Mouse (Mus musculus) left cerebral cortex, postnatal 36 days (tissue): ENCODE measurements around the gene Xpot. TPM values are rescaled to one million over a fixed set of nuclear protein-coding genes. Genes with fewer than 3 reads are reported as not detected.

Experiments used
- DNase-seq, 2 experiments: peaks; one replicate each; pipeline ENCODE4 v3.0.0; 2021 to 2022; ENCODE audit warnings: low spot score in 2 of 2, mixed read lengths in 1 of 2
- intact Hi-C: fragments of 180-260 bp; cut with DNase I; formaldehyde crosslinking; loops from one replicate; pipeline ENCODE4 v1.15.1; 2025
- total RNA-seq, 2 experiments: library from RNA; stranded (reverse); gene quantifications; 2 replicates each; pipeline ENCODE4 v1.2.3; 2021

The Xpot gene
- total RNA-seq, 2 experiments from 2014 or later, result 69.8 to 70.9 TPM

DNA sequence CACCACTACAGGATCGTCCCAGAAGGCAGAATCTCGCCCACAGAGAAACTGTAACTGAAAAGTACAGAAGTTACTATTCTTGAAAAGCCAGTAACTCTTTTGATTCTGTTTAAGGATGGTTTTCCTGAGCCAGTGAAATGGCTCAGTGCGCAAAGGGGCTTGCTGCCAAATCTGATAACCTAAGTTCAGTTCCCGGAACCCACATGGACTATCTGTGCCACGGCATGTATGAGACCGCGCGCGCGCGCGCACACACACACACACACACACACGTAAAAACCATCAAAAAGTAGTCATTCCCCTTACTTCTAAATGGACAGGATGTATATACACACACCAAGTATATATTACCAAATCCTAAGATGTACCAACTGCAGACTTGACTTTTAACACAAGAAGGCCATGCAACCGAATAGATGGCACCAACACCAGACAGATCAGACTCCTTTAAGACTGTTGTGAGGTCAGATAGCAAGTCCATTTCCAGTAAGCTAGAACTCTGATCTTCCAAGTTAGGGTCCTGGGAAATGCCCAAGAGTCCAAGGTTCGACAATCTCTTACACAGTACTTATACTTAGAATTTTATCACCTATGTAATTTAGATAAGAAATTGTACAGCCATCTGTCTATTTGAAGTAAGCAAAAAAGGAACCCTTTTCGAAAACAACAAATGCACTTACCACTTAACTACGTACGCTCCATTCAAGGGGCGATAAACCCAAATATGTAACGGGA is 40.9 kb downstream of the Xpot start:
- no peak for DNase-seq
- intact Hi-C loops, result loop anchor here (5.0 kb wide), 1 partner anchor 42 kb away; the partner anchor contains the start of gene Xpot

DNA sequence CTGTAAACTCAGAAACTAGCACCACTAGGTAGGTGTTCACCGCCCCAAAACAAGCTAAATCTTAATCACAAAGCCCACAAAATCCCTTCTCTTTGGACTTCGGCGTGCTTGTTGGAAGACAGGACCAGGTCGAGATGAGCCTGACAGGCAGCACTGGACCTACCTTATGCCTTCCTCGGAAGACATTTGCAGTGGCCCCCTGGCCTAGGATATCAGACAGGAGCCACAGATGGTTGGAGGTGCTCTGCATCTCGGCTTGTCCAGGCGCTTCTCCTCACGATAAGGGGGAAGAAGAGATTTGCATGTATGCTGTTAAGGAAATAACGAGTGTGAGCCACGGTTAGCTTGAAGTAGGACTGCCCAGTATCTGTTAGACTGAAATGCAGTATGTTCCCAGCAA is 42.1 kb downstream of the Xpot start:
- intact Hi-C loops, result no loop called here
- DNase-seq, result no peak

DNA sequence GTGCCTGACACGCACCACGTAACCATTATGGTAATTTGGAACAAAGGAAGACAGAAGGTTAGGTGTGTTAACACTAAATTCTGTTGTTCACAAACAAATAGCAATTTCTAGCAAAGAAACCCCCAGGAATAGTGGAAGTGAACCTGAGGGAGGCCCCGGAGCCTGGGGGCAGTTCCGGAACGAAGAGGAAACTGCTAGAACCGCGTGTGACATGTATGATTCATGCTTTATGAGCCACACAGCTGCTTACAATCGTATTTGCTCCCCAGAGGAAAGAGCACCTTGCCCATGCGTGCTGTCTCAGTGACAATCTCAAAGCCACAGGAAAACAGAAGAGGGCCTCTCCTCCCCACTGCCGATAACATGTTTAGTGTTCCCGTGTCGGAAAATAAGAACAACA is 43.1 kb downstream of the Xpot start:
- intact Hi-C loops, result no loop called here
- DNase-seq, result no peak

DNA sequence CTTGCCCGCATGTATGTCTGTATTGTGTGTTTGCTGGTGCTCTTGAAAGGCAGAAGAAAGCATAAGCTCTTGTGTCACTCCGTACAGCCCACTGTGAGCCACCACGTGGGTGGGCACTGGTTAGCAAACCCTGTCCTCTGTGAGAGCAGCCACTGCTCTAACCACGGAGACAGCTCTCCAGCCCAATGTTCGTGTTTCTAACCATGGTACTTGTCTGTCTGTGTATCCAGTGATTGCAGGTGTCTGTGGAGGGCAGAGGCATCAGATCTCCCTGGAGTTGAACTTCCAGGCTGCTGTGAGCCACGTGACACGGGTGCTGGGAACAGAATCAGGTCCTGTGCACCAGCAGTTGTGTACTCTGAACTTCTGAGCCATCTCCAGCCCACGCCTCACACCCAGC is 43.8 kb downstream of the Xpot start:
- intact Hi-C loops, result no loop called here
- DNase-seq, result no peak

DNA sequence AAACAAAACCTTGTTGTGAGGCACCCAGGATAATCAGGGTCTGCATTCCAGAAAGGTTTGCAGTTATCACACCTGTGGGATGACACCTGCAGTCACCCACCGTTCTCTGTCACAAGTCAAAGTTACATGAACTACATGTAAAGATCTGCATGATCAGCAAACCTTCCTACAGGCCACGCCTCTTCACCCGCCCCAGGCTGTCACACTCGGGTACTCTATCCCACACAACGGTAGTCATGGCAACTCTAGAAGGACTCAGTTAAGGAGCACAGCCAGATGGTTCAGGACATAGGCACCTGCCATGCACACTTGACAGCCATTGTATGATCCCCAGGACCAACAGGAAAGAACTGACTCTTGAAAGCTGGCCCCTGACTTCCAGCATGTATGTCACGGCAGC is 44.7 kb downstream of the Xpot start:
- DNase-seq, result no peak
- intact Hi-C loops, result no loop called here

DNA sequence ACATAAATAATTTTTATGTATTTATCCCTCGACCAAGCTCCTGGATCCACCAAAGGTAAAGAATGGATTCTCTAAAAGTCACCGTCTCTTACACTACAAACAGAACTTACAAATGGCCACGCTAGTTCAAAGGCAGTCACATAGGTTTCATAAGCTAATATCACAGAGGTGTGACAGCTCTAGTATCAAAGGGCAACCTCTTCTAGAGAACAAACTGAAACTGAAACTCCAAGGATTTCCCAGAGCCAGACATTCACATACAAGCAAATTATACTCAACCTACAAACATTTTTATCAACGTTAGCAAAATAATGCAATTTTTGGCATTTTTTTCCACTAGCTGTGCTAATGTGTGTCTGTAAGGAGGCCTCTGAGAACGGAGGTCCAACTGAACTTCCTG is 45.8 kb downstream of the Xpot start:
- no peak for DNase-seq
- intact Hi-C loops, result no loop called here

DNA sequence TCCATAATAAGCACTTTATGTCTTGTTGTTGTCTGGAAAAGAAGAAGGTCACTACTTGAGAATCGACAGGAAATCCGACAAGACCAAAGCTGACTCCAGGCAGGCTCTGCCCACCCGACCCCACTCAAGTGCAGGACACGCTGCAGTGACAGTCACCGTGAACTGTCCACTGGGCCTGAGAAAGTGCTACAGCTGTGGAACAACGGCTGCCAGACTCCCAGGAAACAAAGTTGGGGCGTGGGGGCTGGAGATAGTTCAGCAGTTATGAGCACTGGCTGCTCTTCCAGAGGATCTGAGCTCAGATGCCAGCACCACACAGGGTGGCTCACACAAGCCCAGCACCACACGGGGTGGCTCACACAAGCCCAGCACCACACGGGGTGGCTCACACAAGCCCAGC is 49.8 kb downstream of the Xpot start:
- DNase-seq, result no peak
- intact Hi-C loops, result no loop called here

DNA sequence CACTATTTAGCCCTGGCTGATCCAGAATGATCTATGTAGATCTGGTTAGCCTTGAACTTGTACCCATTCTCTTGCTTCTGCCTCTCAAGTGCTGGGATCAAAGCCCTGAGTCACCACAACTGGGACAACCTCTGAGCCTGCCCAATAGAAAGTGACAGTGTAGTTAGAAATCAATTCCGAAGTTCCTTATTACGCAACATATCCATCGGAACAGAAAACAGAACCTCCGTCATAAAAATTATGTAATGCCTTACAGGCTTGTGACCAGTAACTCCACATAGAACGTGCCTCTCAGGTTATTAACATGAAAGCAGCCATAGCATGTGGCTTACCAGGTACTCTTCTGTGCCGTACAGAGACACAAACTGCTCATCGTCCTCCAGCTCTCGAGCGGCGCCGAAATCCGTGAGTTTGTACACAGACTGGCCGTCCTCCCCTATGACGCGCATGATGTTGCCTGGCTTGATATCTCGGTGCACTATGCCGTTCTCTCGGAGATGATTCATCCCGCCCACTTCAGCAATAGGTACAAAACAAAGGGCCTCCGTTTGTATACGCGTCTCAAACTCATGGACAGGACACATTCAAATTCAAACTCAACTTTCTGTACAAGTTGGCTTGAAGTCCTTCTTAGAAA is 54.5 kb downstream of the Xpot start:
- intact Hi-C loops, result no loop called here
- DNase-seq, result no peak

DNA sequence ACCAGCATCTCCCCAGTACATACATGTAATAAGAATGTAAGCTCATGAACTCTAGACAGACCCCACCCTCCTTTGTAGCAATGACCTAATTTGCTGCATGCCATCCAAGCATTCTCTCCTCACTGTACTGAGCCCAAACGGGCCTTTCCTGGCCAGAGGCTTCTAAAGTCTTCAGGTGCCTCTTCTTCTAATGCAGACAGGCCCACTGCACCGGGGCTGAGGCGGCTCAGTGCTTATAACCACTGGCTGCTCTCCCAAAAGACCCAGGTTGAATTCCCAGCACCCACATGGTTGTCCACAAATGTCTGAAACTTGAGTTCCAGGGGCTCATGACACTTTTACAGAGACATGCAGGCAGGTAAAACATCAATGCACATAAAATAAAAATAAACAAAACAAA is 55.1 kb downstream of the Xpot start:
- intact Hi-C loops, result no loop called here
- DNase-seq, result no peak

DNA sequence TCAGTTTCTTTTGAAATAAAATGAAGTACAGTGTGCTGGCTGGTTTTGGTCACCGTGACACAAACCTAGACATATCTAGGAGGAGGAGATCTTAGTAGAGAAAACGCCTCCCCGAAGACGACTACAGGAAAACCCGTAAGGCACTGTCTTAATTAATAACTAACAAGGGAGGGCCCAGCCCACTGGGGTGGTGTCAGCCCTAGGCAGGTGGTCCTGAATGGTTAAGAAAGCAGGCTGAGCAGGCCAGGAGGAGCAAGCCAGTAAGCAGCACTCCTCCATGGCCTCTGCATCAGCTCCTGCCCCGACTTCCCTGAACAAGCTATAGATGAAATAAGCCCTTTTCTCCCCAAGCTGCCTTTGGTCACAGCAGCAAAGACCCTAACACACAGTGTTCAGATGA is 56.3 kb downstream of the Xpot start:
- intact Hi-C loops, result no loop called here
- DNase-seq, result no peak

DNA sequence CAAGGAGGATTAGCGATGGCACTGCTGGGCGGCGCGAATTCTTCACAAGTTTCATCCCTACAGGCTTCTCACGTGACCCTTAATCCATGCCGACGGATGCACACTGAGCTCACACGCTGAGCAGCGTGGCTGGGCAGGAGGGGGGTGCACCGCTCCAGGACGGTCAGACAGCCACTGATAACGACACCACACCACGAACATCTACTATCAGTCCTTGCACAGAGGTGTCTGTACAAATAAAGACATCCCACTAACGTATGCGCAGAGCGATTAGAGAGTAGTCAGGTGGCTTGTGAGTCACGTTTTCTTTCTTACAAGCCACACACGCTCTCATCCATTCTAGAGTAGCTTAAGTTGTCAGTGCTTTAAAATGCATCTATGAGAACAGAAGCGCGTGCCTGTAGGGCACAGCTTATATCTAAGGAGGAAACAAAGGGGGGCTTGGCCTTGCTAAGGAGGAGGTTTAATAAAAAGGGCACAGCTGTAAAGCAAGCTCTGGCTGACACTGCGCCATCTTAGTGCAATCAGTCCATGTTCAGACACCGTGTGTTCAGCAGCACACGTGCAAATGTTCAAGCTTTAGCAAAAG is 57.0 kb downstream of the Xpot start:
- intact Hi-C loops, result no loop called here

DNA sequence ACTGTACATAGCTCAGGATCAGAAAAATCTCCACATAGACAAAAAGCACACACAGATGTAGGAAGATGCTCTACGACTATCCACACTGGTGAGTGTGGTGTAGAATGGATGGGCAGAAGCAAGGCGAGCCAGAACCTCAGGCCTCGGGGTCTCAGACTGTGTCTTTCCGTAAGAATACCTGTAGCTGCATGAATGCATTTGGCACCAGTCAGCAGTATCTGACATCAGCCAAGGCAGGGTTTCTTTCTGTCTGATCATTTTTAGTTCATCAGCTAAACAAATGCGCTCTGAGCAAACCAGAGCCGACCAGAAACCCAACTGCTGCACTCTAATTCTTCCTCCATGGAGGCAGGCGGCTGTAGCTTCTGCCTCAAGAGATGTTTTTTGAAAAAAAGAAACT is 57.6 kb downstream of the Xpot start:
- intact Hi-C loops, result no loop called here

More for the DNA sequence above, 57.0 kb downstream of the Xpot start:
- DNase-seq, result no peak

DNA sequence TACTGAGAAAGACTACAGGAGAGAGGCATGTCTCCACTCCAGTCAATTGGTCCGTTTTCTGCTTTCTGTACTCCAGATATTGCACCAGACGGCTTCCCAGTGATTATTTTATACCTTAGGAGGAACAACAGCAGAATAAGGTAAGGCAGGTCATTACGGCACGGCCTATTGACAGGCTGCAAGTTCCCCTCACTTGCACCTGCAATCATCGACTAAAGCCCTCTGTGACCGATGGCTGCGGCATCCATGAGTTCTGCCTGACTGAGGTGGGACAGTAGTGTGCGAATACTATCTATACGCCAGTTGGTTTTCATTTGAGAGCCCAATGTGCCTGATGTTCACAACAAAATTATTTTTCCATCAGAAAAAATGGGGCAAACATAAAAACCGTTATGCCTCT is 58.1 kb downstream of the Xpot start:
- intact Hi-C loops, result no loop called here
- DNase-seq, result no peak

More for the DNA sequence above, 57.6 kb downstream of the Xpot start:
- DNase-seq, result no peak

DNA sequence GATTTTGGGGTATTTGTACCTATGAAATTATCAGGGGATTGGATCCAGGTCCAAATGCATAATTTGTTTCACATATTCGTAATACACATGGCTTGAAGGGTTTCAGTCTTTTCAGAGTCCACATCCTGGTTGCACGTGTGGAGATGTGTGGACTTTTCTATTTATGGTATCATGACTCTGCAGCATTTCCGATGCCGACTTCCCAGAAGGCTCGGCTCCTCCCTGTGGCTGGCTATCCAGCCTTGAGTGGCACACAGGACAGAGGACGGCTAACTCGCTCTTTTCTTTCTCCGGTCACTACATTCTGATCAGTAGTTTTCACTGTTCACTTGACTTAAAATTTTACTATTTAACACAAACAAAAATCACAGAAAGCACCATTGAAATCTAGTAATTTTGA is 61.7 kb downstream of the Xpot start:
- intact Hi-C loops, result no loop called here
- DNase-seq, result no peak

DNA sequence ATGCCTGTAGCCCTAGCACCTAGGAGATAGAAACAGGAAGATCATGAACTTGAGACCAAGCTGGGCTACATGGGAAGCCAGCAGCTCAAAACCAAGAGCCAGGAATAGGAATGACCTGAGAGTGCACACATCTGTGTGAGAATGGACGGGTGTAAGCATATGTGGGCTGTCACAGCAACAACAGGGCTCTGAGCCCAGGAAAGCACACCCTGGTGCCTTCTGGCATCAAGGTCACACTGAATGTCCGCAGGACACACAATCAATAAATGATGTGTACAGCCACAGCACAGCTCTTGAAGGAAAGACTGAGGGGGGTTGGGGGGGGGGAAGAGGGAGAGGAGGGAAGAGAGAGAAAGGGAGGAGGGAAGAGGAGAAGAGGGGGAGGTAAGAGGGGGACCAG is 67.9 kb downstream of the Xpot start:
- no peak for DNase-seq
- intact Hi-C loops, result no loop called here

DNA sequence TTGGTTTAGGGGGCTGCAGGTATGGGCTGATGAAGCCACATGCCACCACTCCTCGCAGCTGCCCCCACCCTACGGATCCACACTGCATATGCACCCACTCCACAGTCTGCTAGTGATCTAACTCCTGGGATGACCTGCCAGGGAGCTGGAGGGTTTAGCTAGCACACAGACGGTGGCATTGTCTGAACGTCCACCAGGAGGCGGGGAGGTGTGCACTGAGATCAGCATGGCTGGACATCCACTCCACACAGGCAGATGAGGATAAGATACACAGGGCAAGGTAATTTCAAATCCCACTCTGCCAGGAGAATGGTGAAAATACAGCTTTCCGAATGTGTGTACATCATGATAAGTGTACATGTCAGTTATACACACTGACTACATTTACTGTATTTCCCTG is 69.9 kb downstream of the Xpot start:
- intact Hi-C loops, result no loop called here
- no peak for DNase-seq

DNA sequence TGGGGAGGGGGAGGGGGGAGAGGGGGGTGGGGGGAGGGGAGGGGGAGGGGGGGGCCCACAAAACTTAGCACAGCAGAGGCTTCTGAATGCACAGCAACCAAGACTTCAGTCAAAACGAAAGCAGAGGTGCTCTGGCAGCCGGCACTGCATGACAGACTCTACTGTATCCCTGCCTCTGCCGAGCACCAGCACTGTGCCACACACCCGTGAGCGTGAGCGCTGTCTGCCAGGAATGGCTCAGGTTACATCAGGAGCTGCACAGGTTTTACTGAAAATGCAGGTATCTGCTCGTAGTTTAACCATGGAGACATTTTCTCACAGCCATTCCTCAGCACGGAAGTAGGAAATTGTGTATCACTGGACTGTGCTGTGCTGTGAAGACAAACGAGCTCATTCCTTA is 75.8 kb downstream of the Xpot start:
- DNase-seq, result no peak
- intact Hi-C loops, result no loop called here

DNA sequence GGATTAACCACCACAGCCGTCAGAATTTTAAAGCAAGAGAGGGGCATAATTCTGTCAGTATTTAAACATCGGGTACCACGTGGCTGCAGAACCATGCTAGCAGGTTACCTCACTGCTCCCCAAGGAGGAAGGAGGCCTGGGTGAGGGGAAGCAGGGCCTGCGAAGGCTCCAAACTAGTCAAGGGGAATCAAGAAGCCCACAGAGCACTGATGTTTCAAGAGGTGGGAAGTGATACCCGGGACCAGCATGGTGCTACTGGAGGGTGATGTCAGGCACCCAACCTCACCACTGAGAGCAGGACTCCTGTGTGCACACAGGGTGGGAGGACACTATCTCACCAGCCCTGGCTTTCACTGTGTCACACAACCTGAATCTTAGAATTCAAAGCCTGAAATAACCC is 76.5 kb downstream of the Xpot start:
- intact Hi-C loops, result no loop called here

DNA sequence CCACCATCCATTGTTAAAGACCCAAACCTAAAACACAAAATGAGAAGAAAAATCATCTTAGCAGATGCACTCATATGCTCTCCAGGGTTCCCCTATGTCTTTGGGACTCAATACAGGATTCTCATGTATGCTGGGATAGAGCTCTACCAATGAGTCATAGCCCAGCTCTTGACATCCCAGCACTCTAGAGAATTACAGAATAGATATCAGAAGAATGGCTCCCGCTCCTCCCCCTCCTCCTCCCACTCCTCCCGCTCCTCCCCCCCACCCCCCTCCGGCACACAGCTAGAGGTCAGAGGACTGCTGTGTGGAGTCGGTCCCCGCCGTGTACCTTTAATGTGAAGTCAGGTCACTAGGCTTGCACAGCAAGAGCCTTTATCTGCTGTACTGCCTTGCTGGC is 79.0 kb downstream of the Xpot start:
- intact Hi-C loops, result no loop called here
- no peak for DNase-seq

More for the DNA sequence above, 76.5 kb downstream of the Xpot start:
- no peak for DNase-seq

DNA sequence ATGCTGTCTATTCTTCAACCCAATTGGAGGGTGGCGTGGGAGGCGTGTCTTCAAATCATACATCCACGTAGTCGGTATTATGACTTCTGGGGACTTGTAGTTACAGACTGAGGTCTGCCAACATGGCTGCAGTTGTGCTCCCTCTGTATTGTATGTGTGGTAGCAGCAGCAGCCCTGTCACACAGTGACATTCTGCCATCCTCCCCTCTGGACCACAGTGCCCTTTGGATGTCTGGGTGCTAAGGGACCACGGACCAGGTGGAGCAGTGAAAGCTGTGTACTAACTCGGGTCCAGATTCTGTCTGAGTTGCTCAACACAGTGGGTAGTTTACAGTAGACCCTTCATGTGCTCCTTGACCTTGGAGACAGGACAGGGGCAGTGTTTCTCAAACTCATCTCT is 82.6 kb downstream of the Xpot start:
- intact Hi-C loops, result no loop called here
- no peak for DNase-seq

DNA sequence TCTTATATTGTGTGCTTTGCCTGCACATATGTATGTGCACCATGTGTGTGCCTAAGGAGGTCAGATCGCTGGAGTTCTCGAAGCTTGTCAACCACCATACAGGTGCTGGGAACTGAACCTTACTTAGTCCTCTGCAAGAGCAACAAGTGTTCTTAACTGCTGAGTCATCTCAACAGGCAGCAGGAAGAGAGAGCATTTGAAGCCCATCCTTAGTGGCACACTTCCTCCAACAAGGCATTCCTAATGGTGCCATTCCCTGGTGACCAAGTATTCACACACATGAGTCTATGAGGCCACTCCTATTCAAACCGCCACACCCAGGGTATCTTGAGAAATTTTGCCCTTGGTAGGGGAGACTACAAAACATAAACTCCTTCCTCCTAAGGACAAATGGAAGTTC is 84.0 kb downstream of the Xpot start:
- intact Hi-C loops, result no loop called here
- DNase-seq, result no peak
